Mouse (Mus musculus): ENCODE data around the gene Fam90a1b. TPM values are rescaled to one million over a fixed set of nuclear protein-coding genes. Genes with fewer than 3 reads are reported as not detected.
"Not testable (repeated sequence)": the region's sequence is repeated elsewhere in the genome, so short reads cannot be mapped to it uniquely, and the experiment has no call there.

The Fam90a1b gene
- 0.06 and 0.26 TPM in 2 replicates for polyA plus RNA-seq (2015; fragmentation: Nextera tagmentation; extraction: Ambion mirVana)

DNA sequence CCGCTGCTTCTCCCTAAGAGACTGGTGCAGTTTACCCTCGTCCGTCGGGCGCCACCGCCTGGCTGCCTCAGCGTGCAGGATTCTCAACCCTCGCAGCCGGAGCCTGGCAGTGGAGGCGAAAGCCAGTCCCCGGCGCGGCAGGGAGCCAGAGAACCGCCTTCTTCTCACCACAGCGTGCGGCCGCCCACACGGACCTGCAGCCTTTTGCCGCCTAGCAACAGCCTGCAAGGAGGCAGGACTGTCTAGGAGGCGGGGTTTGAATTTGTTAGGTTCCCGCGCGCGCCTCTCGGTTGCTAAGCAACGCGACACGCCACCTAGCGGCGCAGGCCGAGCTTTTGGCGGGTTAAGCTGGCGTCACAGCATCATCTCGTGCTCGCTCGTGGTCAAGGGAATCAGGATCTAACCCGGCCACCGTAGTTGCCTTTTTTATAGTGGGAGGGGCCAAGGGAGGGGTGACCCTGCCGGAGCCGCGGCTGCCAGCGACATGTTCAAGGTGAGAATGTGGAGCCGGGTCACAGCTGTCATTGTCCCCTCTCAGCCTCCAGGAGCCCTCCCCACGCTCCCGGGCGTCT, at the start of gene Fam90a1b, which contains the start of gene Apoo:
Fam90a1b (minus strand) TSS at position 108 of the 572 bp plus-strand sequence.
Apoo (plus strand) TSS at position 448 of the 572 bp plus-strand sequence.
- 15% methylated on average over 46 of the region's 46 CpGs for WGBS
- Histone ChIP-seq H3K4me3 (peak within 1 kb of the TSS; percentile 57), H3K4me2 (peak within 1 kb of the TSS; percentile 45), H3K27me3 (peaks cover 77% of the 10 kb centered on the region), H3K36me3 (no peaks in the 10 kb centered on the region), H3K9me3 (no peaks in the 10 kb centered on the region), H3K9ac (peak within 1 kb of the TSS; percentile 71), H3K27ac (peak within 1 kb of the TSS; percentile 74), H3K4me1 (replicated peaks) (peaks cover 7% of the 10 kb centered on the region; the same call in 1 of the 2 replicates)
- ATAC-seq (ENCODE audit: low FRiP score) = peak; percentile 99

GRCm38 (mm10) chrX:94408975-94409374, 42.4 kb upstream of the Fam90a1b start:
- Histone ChIP-seq H3K27ac (no peak overlapping the region), H3K9me3 (no peaks in the 10 kb centered on the region), H3K27me3 (peaks cover 34% of the 10 kb centered on the region), H3K4me1 (replicated peaks) (no peaks in the 10 kb centered on the region), H3K4me3 (no peak overlapping the region), H3K4me2 (no peak overlapping the region), H3K9ac (no peak overlapping the region), H3K36me3 (no peaks in the 10 kb centered on the region)
- ATAC-seq (ENCODE audit: low FRiP score) = no peak
- WGBS = 55% methylated on average over 3 of the region's 3 CpGs

DNA sequence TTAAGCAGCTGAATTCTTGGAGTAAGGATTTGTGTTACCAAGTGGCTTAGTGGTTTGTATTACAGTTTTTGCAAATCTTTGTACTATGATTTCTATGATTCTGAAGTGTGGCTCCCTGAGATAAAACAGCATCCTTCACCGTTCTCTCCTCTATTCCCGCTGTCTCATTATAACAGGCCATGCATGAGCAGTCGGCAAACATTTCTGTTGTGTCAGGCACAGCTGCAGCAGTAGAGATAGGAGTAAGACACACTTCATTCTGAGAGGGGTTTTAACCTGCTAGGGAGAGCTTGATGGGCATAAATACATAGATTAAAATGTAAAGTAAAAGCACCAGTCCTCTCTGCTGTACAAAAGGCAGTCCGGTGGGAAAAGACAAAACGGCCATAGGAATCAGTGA, 12.2 kb upstream of the Fam90a1b start:
- 67% methylated on average over 5 of the region's 5 CpGs for WGBS
- H3K9me3 ChIP-seq = no peaks in the 10 kb centered on the region
- H3K27me3 ChIP-seq = peaks cover 51% of the 10 kb centered on the region
- H3K27ac ChIP-seq = no peak overlapping the region
- H3K4me2 ChIP-seq = no peak overlapping the region
- H3K4me1 ChIP-seq (replicated peaks) = no peaks in the 10 kb centered on the region
- H3K36me3 ChIP-seq = peaks cover 8% of the 10 kb centered on the region
- no peak overlapping the region for H3K9ac ChIP-seq
- H3K4me3 ChIP-seq = no peak overlapping the region
- no peak for ATAC-seq (ENCODE audit: low FRiP score)

DNA sequence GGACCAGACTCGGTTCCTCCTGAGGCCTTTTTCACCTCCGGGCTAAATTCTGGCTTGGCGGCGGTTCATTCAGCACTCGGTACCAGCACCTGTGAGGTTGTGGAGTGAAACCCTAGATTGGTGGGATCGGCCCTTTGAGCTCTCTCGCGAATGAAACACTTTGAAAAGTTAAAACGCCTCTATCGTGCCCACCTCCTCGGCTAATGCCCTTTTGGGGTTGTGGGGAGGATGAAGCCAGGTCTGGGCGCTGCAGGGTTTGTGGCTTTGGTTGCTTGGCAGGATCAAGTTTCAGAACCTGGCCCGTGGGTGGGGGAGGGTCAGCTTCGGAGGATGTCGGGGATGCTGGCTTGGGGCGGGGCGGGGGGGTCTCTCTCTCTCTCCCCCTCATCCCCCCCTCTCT, 671 bp upstream of the Fam90a1b start:
- peak overlapping the region; percentile 45 for H3K4me2 ChIP-seq
- H3K9me3 ChIP-seq = no peaks in the 10 kb centered on the region
- peaks cover 74% of the 10 kb centered on the region for H3K27me3 ChIP-seq
- H3K4me3 ChIP-seq = peak overlapping the region; percentile 57
- H3K4me1 ChIP-seq (replicated peaks) = peaks cover 7% of the 10 kb centered on the region; the same call in 1 of the 2 replicates
- H3K27ac ChIP-seq = peak overlapping the region; percentile 74
- no peaks in the 10 kb centered on the region for H3K36me3 ChIP-seq
- peak overlapping the region; percentile 71 for H3K9ac ChIP-seq
- WGBS = 21% methylated on average over 17 of the region's 17 CpGs
- no peak; the same call in 1 of the 2 replicates for ATAC-seq (ENCODE audit: low FRiP score)

GRCm38 (mm10) chrX:94366029-94366428, 548 bp downstream of the Fam90a1b start:
- Histone ChIP-seq H3K9me3 (no peaks in the 10 kb centered on the region), H3K9ac (no peak overlapping the region), H3K27ac (no peak overlapping the region), H3K4me1 (replicated peaks) (peaks cover 7% of the 10 kb centered on the region; the same call in 1 of the 2 replicates), H3K27me3 (peaks cover 77% of the 10 kb centered on the region), H3K4me3 (peak overlapping the region; percentile 57; the same call in 1 of the 2 replicates), H3K4me2 (peak overlapping the region; percentile 41), H3K36me3 (no peaks in the 10 kb centered on the region)
- 21% methylated on average over 16 of the region's 16 CpGs for WGBS
- no peak for ATAC-seq (ENCODE audit: low FRiP score)

DNA sequence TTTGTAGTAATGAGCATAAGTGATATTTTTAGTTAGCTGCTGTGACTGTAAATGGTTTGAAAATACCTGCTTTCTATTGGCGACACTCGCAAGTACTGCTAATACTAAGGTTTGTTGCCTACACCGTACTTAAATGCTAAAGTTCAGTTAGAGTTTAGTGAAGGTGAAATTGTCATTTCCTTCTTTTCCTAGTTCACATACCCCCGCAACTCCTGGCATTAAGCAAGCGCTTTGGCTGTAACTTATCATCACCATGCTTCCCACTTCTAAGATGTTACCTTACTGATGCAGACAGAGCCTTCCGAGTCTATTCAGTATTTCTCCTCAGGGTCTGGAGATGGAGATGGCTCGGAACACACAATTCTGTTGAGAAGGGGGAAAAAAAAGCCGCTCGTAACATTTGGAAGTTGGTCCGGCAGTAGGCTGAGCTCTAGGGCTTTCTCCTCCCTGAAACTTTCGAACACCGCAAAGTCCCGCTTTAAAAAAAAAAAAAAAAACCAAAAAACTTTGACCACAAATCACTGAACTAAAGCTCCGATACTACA, 1.1 kb downstream of the Fam90a1b start:
- Histone ChIP-seq H3K4me3 (no peak overlapping the region), H3K36me3 (no peaks in the 10 kb centered on the region), H3K4me1 (replicated peaks) (peaks cover 7% of the 10 kb centered on the region; the same call in 1 of the 2 replicates), H3K27me3 (peaks cover 79% of the 10 kb centered on the region), H3K9ac (no peak overlapping the region), H3K9me3 (no peaks in the 10 kb centered on the region), H3K4me2 (peak overlapping the region; percentile 41), H3K27ac (no peak overlapping the region)
- WGBS = 12% methylated on average over 14 of the region's 14 CpGs
- no peak for ATAC-seq (ENCODE audit: low FRiP score)

DNA sequence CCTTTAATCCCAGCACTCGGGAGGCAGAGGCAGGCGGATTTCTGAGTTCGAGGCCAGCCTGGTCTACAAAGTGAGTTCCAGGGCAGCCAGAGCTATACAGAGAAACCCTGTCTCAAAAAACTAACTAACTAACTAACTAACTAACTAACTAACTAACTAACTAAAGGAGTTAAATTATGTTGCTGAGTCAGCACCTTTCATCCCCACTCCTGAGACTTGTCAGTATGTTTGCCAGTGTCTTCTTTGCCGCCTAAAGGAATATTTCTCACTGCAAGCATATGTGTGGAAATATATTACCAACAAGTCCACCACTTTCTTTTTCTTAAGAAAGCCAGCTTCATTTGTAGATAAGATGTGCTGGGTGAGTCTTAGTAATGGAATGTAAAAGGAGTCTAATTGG, 22.9 kb downstream of the Fam90a1b start:
- H3K9me3 ChIP-seq; H3K36me3 ChIP-seq; H3K4me2 ChIP-seq; H3K9ac ChIP-seq; H3K27ac ChIP-seq; H3K4me3 ChIP-seq; ATAC-seq (ENCODE audit: low FRiP score); H3K4me1 ChIP-seq (replicated peaks): not testable (repeated sequence)
- peaks cover 60% of the 10 kb centered on the region for H3K27me3 ChIP-seq
- 95% methylated on average over 4 of the region's 4 CpGs for WGBS

GRCm38 (mm10) chrX:94321036-94321902, 45.3 kb downstream of the Fam90a1b start:
- no peaks in the 10 kb centered on the region for H3K9me3 ChIP-seq
- peaks cover 60% of the 10 kb centered on the region for H3K27me3 ChIP-seq
- H3K4me3 ChIP-seq = no peak overlapping the region
- no peaks in the 10 kb centered on the region for H3K36me3 ChIP-seq
- WGBS = 59% methylated on average over 11 of the region's 11 CpGs
- H3K4me1 ChIP-seq (replicated peaks) = no peaks in the 10 kb centered on the region; the same call in 1 of the 2 replicates
- no peak overlapping the region for H3K4me2 ChIP-seq
- no peak overlapping the region for H3K9ac ChIP-seq
- ATAC-seq (ENCODE audit: low FRiP score) = no peak
- no peak overlapping the region for H3K27ac ChIP-seq

Small RNA genes lying within 50 kb of the gene (microRNA-seq; reads per million reads assigned to microRNA genes)
- gene Gm44477 = not detected

Other genes with a start within 250 kb of the Fam90a1b start
- 23.6 and 26.0 TPM in 2 replicates for gene Zfx, start 243.1 kb downstream of the Fam90a1b start, polyA plus RNA-seq (2015; fragmentation: Nextera tagmentation; extraction: Ambion mirVana)
- 87.1 and 93.1 TPM in 2 replicates for gene Eif2s3x, start 153.9 kb downstream of the Fam90a1b start, polyA plus RNA-seq (2015; fragmentation: Nextera tagmentation; extraction: Ambion mirVana)
- gene Klhl15, start 132.2 kb downstream of the Fam90a1b start, polyA plus RNA-seq (2015; fragmentation: Nextera tagmentation; extraction: Ambion mirVana) = 9.7 and 10.4 TPM in 2 replicates
- gene Apoo, start 340 bp upstream of the Fam90a1b start, polyA plus RNA-seq (2015; fragmentation: Nextera tagmentation; extraction: Ambion mirVana) = 133 and 135 TPM in 2 replicates
- gene Maged1, start 175.4 kb upstream of the Fam90a1b start, polyA plus RNA-seq (2015; fragmentation: Nextera tagmentation; extraction: Ambion mirVana) = 1,046 and 1,103 TPM in 2 replicates